Mouse (Mus musculus) ES-E14 (cell line): ENCODE measurements around the gene Xpnpep3.
A peak's percentile ranks its signal among the peaks of the same experiment; 100 is the strongest.

ENCODE experiments used
- CHD2 ChIP-seq: IDR thresholded peaks from 2 replicates; pipeline ENCODE4 v1.6.1; 2014; ENCODE audit warnings: mild to moderate bottlenecking, low read depth, low read length, inconsistent platforms
- HCFC1 ChIP-seq: IDR thresholded peaks from 2 replicates; pipeline ENCODE4 v1.6.1; 2012; ENCODE audit warnings: low read length, inconsistent platforms, borderline replicate concordance; ENCODE audit not compliant: insufficient read depth
- MAFK ChIP-seq: IDR thresholded peaks from 2 replicates; pipeline ENCODE4 v1.6.1; 2014; ENCODE audit warnings: mild to moderate bottlenecking, low read depth, low read length, inconsistent platforms; ENCODE audit not compliant: insufficient read depth
- ZC3H11A ChIP-seq: IDR thresholded peaks from 2 replicates; pipeline ENCODE4 v1.6.1; 2012; ENCODE audit warnings: low read depth, mild to moderate bottlenecking, inconsistent platforms, low read length, borderline replicate concordance
- ZNF384 ChIP-seq: IDR thresholded peaks from 2 replicates; pipeline ENCODE4 v1.6.1; 2012; ENCODE audit warnings: low read depth, low read length, inconsistent platforms

GRCm38 (mm10) chr15:81418065-81418464, 18.1 kb downstream of the Xpnpep3 start:
- TF ChIP-seq CHD2, result no peak
- TF ChIP-seq ZNF384, result no peak
- peak; percentile 89 for TF ChIP-seq MAFK
- no peak for TF ChIP-seq HCFC1
- TF ChIP-seq ZC3H11A, result no peak
